Mouse (Mus musculus): ENCODE data around the gene Fndc3b.

The Fndc3b gene

DNA sequence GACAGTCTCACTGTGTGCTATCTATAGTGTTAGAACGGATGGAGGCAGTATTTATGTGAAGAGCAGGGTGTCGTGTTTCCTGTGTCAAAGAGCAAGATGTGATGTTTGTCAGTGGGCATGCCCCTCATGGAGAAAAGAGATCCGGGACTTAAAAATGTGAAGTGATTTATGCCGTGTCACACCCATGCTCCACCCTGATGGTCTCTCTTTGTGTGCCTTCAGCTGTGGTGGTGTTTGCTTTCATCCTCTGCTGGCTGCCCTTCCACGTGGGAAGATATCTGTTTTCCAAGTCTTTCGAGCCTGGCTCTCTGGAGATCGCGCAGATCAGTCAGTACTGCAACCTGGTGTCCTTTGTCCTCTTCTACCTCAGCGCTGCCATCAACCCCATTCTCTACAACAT is 336.7 kb downstream of the Fndc3b start:
- no peak for DNase-seq

DNA sequence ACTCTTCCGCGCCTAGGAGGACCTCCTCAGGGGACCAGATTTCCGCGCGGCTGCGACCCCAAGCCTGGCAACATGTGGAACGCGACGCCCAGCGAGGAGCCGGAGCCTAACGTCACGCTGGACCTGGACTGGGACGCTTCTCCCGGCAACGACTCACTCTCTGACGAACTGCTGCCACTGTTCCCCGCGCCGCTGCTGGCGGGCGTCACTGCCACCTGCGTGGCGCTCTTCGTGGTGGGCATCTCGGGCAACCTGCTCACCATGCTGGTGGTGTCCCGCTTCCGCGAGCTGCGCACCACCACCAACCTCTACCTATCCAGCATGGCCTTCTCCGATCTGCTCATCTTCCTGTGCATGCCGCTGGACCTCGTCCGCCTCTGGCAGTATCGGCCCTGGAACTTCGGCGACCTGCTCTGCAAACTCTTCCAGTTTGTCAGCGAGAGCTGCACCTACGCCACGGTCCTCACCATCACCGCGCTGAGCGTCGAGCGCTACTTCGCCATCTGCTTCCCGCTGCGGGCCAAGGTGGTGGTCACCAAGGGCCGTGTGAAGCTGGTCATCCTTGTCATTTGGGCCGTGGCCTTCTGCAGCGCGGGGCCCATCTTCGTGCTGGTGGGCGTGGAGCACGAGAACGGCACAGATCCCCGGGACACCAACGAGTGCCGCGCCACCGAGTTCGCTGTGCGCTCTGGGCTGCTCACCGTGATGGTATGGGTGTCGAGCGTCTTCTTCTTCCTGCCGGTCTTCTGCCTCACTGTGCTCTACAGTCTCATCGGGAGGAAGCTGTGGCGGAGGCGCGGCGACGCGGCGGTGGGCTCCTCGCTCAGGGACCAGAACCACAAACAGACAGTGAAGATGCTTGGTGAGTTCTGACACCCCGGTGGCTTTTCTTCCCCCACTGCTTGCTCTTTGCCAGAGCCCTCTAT is 339.1 kb downstream of the Fndc3b start:
- DNase-seq = no peak

DNA sequence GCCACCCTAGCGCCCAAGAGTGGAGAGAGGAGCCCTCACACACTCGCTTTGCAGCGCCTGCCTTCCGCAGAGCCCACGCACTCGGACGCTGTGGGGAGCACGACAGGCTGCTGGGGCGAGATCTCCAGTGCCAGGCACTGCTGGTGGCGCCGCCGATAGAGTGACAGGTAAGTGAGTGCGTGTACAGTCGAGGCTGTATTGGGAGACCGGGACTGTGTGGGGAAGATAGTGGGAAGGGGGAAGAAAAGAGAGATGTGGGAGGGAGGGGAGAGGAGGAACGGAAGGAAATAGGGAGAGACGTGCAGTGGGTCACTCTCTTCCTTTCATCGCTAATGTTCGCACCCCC is 339.9 kb downstream of the Fndc3b start, which contains the start of gene Ghsr:
TSS of gene Ghsr (plus strand) at position 76 of the 346 bp plus-strand sequence.
- no peak for DNase-seq

DNA sequence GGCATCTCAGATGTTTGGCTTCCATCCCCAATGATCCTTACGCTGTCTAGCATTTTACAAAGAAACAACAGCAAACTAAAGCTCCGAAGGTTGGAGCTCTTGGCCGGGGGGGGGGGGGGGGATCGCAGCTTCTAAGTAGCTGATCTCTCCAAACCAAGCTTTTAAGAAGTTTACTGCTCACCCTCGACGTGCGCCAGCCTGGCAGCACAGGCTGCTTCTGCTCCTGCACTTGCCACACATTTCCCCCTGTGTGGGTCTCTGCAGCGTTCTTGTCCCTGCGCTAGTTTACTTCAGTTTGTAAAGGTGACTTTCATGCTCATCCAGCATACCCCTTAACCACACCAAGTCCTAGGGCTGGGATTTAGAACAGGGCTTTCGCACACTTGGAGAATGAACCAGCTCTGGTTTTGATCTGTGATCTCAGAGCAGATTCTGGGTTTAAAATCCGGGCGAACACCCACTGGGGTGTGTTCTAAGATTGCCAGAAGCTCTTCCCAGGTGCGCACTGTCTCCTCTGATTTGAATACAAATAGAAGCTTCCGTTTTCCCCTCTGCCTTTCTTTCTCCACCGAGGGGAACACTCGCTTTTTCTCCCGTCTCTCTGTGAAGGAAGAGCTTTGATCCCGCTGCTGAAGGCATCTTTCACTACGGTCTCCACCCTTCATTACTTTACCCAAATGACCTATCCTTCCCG is 340.4 kb downstream of the Fndc3b start:
- DNase-seq = no peak

- DNase-seq = no peak
Measured at GRCm38 (mm10) chr3:27370125-27370524, 341.0 kb downstream of the Fndc3b start.
